Mouse (Mus musculus) megakaryocyte progenitor cell, adult 5-6 weeks (primary cell): ENCODE data around the gene Lmbr1l. TPM values are rescaled to one million over a fixed set of nuclear protein-coding genes. Genes with fewer than 3 reads are reported as not detected.

ENCODE experiments used
- ATAC-seq: replicated peaks from 2 replicates; pipeline ENCODE4 v1.8.0; 2016; ENCODE audit warnings: mild to moderate bottlenecking, moderate TSS enrichment, inconsistent platforms; ENCODE audit not compliant: poor library complexity
- total RNA-seq, 2 experiments: library from RNA; stranded (forward) in 1 of 2; stranded (reverse) in 1 of 2; fragments of 157-497, 149-512 nt in 1 of 2; fragments of 200-1000 nt in 1 of 2; gene quantifications; 2 replicates each; pipeline versions ENCODE4 v1.2.3 to v1.2.4; 2015 to 2017

Lmbr1l gene
- total RNA-seq, 2 experiments from 2014 or later: 3.8 to 5.2 TPM

DNA sequence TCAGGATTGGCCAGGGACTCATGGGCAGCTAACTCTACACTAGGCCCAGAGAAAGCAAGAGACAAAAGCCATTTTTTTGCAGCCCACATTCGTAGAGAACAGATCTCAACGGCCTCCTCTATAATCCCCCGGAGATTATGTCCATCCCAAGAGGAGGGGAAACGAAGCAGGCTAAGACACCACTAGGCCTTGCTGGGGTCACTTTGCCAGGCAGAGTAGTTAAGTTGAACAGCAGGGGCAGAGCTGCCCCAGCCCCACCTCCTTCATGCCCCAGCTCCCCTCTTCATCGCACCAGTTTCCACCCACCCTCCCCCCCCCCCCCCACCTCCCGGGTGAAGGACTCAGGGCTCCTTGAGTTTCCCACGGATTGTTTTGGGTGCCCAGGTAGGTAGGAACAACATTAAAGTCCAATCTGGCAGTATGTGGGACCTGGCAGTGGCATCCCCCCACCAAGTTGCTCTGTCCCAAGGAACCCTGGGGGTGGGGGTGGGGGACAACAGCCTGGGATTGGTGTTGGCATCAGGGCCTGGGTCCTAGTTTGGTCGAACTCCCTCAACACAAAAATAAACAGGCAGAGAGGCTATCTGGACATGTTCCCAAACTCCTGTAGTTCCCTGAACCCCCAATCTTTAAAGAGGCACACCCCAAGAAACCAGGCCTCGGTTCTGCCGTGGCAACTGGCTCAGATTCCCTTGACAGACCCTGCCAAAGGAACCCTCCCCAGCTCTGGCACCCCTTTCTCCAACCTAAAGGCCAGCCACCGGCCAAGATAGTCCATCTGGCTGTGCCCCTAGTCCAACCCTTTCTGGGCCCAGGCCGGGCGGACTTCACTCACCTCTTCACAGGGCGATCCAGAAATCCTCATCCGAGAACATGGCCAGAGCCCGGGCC lies 47.6 kb downstream of the Lmbr1l start:
- ATAC-seq: no peak

DNA sequence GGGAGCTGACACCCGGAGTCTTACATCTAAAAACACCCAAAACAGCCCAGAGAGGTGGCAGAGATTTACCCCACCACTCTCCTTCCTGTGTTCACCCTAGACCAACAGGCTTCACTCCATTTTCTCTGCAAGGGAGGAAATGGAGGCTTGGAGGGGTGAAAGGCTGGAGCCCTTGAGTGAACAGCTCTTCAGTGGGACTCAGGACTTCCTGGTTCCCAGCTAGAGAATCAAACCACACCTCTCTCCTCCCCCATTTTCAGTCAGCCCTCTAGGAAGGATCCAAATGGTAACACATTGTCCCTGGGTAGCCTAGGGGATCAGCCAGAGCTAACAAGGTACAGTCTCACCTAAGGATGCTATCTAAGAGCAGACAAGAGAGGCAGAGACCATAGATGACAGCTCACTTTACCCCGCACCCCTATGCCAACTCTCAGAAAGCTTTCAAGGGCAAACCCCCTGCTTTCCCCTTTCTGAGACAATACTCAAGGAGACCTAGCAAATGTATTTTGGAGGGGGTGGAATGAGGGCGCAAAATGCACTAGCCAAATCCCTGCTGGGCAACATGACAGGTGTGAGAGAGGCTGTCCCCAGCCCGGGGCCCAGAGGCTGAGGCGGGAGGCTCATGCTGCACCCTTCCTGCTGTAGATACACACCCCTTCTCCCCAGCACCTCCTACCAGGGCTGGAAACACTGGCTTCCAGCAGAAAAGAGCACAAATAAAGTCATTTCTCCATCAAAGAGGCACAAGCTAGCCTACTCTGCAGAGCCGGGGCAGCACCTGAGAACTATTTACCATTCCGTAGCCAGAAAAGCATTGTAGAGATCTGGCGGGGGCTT lies 48.5 kb downstream of the Lmbr1l start:
- ATAC-seq: no peak

DNA sequence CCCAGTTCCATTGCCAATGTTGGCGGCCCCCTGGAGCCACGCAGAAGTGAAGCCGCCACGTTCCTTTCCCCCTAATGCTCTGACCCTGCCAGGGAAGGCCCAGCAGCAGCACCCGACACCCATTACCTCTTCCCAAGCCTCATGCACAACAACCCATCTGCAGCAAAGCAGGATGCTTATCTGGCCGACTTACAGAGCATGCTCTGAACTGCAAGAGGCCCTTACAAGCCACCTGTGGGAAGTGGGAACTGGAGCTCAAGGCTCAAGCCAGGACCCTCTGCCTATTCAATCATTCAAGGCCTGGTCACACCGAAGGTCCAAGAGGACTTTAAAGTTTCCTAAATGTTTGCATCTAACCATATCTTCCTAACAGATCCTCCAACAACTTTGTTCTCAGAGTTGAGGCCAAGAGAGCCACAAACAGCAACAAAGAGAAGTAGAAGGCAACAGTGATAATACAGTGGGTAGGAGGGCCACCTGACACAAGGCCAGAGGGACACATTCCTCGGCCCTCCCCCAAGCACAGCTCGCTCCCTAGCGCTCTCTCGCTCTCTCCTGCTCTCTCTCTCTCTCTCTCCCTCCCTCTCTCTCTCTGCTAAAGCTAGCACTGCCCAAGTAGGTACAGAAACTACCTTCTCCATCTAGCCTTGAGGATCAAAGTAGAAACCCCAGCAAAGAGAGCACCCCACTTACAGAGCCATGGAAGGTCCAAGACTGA lies 49.5 kb downstream of the Lmbr1l start:
- no peak for ATAC-seq

DNA sequence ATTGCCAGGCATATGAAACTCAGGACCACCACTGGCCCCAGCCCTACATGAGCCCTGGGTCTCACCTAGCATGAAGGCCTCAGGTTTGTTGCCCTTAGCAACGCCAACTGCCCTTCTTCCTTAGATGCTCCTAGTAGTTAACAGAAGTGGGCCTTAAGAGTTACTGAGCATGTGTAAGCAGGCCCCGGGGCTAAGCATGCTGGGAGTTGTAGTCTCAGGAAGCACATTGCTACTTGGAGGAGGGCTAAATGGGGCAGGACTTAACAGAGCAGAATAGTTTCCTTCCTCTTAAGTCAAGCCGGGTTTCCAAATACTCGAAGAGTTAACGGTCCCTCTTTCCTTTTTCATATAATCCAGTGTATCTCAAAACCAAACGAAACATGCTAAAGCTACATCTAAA lies 50.7 kb downstream of the Lmbr1l start:
- peak; percentile 63 for ATAC-seq

DNA sequence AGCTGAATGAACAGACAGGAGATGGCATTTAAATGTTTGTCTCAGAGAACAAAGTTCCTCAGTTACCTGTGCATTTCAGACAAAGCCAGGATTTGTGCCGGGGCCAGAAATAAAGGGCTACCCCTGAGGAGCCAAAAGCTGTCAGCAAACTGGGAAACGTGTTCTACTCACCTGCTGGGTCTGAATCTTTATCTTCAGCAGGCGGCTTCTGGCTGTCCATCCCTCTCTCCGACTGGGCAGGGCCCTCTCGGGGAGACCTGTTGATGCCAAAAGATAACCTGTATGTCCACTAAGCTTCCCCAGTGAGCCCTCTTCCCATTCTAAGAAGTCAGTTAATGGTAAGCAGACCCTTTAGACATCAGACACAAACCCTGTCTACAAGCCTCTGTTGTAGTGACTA lies 51.5 kb downstream of the Lmbr1l start:
- no peak for ATAC-seq

DNA sequence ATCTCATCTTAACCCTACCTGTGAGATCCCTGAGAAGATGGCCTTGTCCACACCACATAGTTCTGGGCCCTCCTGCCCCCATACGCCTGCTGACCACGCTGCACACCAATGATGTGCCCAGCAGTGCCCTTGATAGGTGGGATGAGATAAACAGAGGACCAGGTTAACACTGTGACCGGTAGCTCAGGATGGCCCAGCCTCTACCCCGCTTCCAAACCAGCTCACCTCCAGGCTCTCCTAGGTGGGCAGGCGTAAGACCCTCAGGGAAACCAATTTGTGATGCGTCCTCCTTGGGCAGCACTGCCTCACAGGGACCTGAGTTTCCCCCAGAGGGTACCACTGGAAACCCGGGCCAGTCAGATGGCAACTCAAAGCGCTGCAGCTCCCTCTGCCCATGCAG lies 52.3 kb downstream of the Lmbr1l start:
- ATAC-seq: no peak

DNA sequence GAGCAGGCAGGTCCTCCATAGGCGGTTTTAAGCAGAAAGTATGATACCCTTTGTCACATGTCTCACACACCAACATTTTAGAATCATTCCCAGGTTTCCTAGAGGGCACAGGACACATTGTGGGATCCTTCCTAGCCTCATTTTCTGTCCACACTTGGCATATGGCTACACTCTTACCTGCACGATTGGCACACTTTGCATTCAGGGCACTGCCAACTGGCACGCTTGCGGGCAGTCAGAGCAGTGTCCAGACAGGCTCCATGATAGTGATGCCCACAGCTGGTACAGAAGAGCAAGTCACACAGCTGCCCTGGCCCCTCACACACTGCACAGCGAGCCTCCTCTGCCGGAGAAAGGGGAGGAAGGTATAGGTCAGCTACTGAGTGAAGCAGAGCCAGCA lies 53.1 kb downstream of the Lmbr1l start:
- no peak for ATAC-seq

DNA sequence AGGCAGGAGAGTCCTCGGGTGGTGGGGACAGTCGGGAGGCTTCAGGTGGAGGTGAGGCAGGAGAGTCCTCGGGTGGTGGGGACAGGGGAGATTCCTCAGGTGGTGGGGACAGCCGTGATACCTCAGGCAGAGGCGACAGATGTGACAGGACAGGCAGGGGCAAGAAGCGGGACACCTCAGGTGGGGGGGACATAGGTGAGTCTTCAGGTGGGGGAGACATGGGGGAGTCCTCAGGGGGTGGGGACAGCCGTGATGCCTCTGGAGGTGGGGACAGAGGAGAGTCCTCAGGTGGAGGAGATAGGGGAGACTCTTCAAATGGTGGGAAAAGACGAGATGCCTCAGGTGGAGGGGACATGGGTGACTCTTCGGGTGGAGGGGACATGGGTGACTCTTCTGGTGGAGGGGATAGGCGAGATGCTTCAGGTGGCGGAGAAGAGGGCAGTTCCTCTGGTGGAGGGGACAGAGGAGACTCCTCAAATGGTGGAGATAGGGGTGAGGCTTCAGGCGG lies 54.5 kb downstream of the Lmbr1l start:
- no peak for ATAC-seq

DNA sequence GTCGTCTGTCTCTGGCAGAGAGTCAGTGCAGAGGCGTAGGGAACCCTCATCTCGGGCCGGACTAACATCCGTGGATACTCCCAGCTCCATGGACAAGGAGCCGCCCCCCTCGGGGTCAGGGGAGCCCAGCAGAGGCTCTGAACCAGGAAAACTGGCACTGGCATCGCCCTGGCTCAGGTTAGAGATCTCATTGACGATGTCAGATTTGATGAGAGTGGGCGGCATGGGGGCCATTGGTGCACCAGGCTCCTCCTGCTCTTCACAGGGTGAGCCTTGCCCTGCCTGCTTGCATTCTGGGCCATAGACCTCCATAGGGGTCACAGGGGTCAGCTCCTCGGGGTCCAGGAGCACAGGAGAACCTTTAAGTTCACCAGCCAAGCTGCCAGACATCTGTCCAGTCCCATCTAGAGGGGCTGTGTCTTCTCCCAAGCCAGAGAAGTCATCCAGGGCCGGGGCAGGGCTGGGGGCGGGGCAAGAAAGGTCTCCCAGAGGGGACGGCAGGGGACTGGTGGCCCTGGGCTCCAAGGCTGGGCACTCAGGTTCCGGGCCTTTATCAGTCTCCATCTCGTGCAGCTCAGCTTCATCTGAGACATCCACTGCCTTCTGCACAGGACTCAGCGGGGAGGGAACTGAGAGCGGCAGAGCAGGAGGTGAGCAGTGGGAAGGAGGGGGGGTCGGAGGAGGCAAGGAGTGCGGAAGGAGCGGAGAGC lies 56.2 kb downstream of the Lmbr1l start:
- no peak for ATAC-seq

DNA sequence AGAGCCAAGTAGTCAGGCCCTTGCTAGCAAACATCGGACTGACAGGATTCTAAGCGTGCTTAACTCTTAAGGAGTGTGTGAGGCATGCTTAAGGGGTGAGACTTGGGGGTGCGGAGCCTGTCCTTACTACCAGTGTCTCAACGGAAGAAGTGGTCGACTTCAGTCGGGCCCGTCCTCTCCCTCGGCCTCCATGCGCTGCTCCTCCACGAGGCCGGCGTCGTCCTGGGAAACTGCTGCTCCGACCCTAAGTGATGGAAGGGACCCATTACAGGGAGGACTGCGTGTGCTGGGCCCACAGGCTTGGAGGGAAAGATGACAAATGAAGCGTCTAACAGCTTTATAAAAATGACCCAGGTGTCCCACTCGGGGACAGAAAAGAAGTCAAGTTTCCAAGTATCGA lies 57.1 kb downstream of the Lmbr1l start:
- no peak for ATAC-seq

DNA sequence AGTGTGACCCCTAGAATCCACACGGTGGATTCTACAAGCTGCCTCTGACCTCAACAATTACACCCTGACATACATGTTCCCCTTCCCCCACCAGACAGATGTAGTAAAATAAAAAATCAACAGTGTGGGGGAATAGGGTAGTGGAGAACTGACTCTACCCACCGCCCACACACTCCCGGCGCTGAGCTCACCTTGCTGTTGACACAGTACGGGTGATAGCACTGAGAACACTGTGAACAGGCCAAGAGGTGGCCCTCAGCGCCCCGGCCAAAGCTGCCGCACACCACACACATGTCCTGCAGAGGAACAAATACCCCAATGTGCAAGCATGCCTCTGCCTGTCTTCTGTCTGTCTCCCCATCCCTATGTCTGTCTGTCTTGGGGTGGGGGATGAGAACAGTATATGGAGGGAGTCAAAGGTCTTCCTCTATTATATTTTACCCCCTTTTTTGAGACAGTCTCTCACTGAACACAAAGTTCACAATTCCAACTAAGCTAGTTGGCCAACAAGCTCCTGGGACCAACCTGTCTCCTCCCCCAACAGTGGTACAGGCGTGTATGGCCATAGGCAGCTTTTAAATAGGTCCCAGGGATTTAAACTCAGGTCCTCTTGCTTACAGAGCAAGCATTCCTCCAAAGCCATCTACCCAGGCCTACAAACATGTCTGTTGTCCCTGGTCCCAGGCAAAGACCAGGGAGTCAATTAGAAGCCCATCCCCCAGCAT lies 58.5 kb downstream of the Lmbr1l start:
- no peak for ATAC-seq

DNA sequence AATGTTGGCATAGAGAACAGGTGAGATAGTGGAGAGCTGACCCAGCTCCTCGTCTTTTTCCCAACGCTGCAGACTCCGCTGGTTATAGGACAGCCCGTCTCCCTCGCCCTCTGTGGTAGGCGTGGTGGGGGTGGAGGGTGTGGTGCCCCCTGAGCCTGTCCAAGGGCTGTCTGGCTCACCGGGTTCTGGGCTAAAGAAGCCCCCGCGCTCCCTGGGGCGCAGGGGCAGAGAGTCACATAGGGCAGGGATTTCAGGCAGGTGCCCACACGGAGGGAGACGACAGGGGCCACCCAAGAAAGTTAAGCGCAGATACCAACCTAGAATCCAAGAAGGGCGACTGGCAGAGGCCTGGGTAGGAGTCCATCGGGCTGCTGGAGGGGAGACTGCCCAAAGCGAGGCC lies 63.8 kb downstream of the Lmbr1l start:
- no peak for ATAC-seq

Other genes with a start within 250 kb of the Lmbr1l start
- 1.1 and 1.7 TPM in 2 replicates for gene Rnd1, start 240.8 kb downstream of the Lmbr1l start, total RNA-seq (2015)
- gene Rnd1, start 240.8 kb downstream of the Lmbr1l start, total RNA-seq (2017): 3.3 and 3.5 TPM in 2 replicates
- not detected in 2 replicates for gene Ccdc65, start 210.0 kb downstream of the Lmbr1l start, total RNA-seq (2015)
- not detected in 2 replicates for gene Ccdc65, start 210.0 kb downstream of the Lmbr1l start, total RNA-seq (2017)
- 45.2 and 50.0 TPM in 2 replicates for gene Fkbp11, start 190.0 kb downstream of the Lmbr1l start, total RNA-seq (2015)
- 35.5 and 62.3 TPM in 2 replicates for gene Fkbp11, start 190.0 kb downstream of the Lmbr1l start, total RNA-seq (2017)
- gene Arf3, start 155.0 kb downstream of the Lmbr1l start, total RNA-seq (2015): 32.3 and 35.2 TPM in 2 replicates
- gene Arf3, start 155.0 kb downstream of the Lmbr1l start, total RNA-seq (2017): 32.2 and 36.9 TPM in 2 replicates
- gene Wnt10b, start 140.1 kb downstream of the Lmbr1l start, total RNA-seq (2015): 0.22 TPM in 1 of 2 replicates, not detected in the other
- 0.54 TPM in 1 of 2 replicates, not detected in the other for gene Wnt10b, start 140.1 kb downstream of the Lmbr1l start, total RNA-seq (2017)
- not detected in 2 replicates for gene Wnt1, start 128.4 kb downstream of the Lmbr1l start, total RNA-seq (2015)
- not detected in 2 replicates for gene Wnt1, start 128.4 kb downstream of the Lmbr1l start, total RNA-seq (2017)
- gene Ddn, start 108.7 kb downstream of the Lmbr1l start, total RNA-seq (2015): not detected in 2 replicates
- gene Ddn, start 108.7 kb downstream of the Lmbr1l start, total RNA-seq (2017): under 0.01 and 0.10 TPM in 2 replicates
- gene Prkag1, start 86.7 kb downstream of the Lmbr1l start, total RNA-seq (2015): 38.4 and 50.6 TPM in 2 replicates
- 97.3 and 105 TPM in 2 replicates for gene Prkag1, start 86.7 kb downstream of the Lmbr1l start, total RNA-seq (2017)
- gene Kmt2d, start 47.0 kb downstream of the Lmbr1l start, total RNA-seq (2015): 38.5 and 43.3 TPM in 2 replicates
- 18.6 and 29.0 TPM in 2 replicates for gene Kmt2d, start 47.0 kb downstream of the Lmbr1l start, total RNA-seq (2017)
- 10.7 and 17.8 TPM in 2 replicates for gene Rhebl1, start 23.7 kb downstream of the Lmbr1l start, total RNA-seq (2015)
- gene Rhebl1, start 23.7 kb downstream of the Lmbr1l start, total RNA-seq (2017): 5.4 and 7.9 TPM in 2 replicates
- gene Dhh, start 19.7 kb downstream of the Lmbr1l start, total RNA-seq (2015): not detected in 2 replicates
- gene Dhh, start 19.7 kb downstream of the Lmbr1l start, total RNA-seq (2017): not detected in 2 replicates
- gene Tuba1b, start 16.3 kb upstream of the Lmbr1l start, total RNA-seq (2015): 2,787 and 2,962 TPM in 2 replicates
- 767 and 827 TPM in 2 replicates for gene Tuba1b, start 16.3 kb upstream of the Lmbr1l start, total RNA-seq (2017)
- 0.69 and 1.1 TPM in 2 replicates for gene Gm49450, start 35.3 kb upstream of the Lmbr1l start, total RNA-seq (2015)
- not detected in 2 replicates for gene Gm49450, start 35.3 kb upstream of the Lmbr1l start, total RNA-seq (2017)
- 30.3 and 33.5 TPM in 2 replicates for gene Tuba1a, start 35.5 kb upstream of the Lmbr1l start, total RNA-seq (2015)
- gene Tuba1a, start 35.5 kb upstream of the Lmbr1l start, total RNA-seq (2017): 15.3 and 22.2 TPM in 2 replicates
- gene Tuba1c, start 111.7 kb upstream of the Lmbr1l start, total RNA-seq (2015): 187 and 190 TPM in 2 replicates
- gene Tuba1c, start 111.7 kb upstream of the Lmbr1l start, total RNA-seq (2017): 79.3 and 105 TPM in 2 replicates
- gene Prph, start 136.9 kb upstream of the Lmbr1l start, total RNA-seq (2015): 0.07 TPM in 1 of 2 replicates, not detected in the other
- gene Prph, start 136.9 kb upstream of the Lmbr1l start, total RNA-seq (2017): not detected in 2 replicates
- gene Troap, start 156.3 kb upstream of the Lmbr1l start, total RNA-seq (2015): 28.0 and 30.5 TPM in 2 replicates
- gene Troap, start 156.3 kb upstream of the Lmbr1l start, total RNA-seq (2017): 19.8 and 25.7 TPM in 2 replicates
- not detected in 2 replicates for gene C1ql4, start 169.6 kb upstream of the Lmbr1l start, total RNA-seq (2015)
- not detected in 2 replicates for gene C1ql4, start 169.6 kb upstream of the Lmbr1l start, total RNA-seq (2017)
- gene Dnajc22, start 174.9 kb upstream of the Lmbr1l start, total RNA-seq (2015): not detected in 2 replicates
- not detected in 2 replicates for gene Dnajc22, start 174.9 kb upstream of the Lmbr1l start, total RNA-seq (2017)
- gene Spats2, start 207.7 kb upstream of the Lmbr1l start, total RNA-seq (2015): 0.27 TPM in 1 of 2 replicates, not detected in the other
- gene Spats2, start 207.7 kb upstream of the Lmbr1l start, total RNA-seq (2017): 0.25 and 0.44 TPM in 2 replicates